Mouse (Mus musculus): Measurements from ENCODE around the gene Itgb5. TPM values are rescaled to one million over a fixed set of nuclear protein-coding genes. Genes with fewer than 3 reads are reported as not detected.

The Itgb5 gene
- total and polyA plus RNA-seq, 3 experiments, result 0.85 to 20.1 (median 1.8) TPM

DNA sequence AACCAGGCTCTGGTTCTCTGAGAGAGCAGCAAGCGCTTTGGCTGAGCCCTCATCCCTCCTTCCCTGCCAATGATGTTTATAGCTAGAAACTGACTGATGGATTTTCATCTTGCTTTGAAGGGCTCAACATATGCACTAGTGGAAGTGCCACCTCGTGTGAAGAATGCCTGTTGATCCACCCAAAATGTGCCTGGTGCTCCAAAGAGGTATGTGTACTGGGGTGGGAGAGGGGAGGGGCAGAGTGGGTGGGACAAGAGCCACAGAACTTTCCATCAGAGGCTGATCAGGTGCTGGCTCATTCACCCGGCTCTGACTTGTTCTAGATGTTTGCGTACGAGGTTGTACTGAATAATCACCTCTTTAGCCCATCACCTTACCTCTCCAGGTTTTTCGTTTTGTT is 15.4 kb downstream of the Itgb5 start:
- no peak overlapping the region for H3K9ac ChIP-seq (ENCODE audit: insufficient read depth, low read depth)
- in situ Hi-C loops (cut with MboI; ENCODE audit: low pct_ligation_motif_present, low pct_unique_long_range_greater_than_20kb, low sequenced_read_pairs), result no loop called here
- no peak overlapping the region for H3K4me3 ChIP-seq (replicated peaks in 1 of 3; ENCODE audit: low read depth in 2 of 3, low read length in 2 of 3, poor library complexity in 1 of 3)
- H3K79me2 ChIP-seq (replicated peaks; ENCODE audit: control insufficient read depth, extremely low read depth, insufficient read depth, poor library complexity, severe bottlenecking), result no peaks in the 10 kb centered on the region
- H3K9me3 ChIP-seq (replicated peaks; ENCODE audit: low read length), result no peaks in the 10 kb centered on the region
- peaks cover 2% of the 10 kb centered on the region for H3K27me3 ChIP-seq (replicated peaks)
- TF ChIP-seq IRF4 (IDR thresholded peaks at IDR 0.05; ENCODE audit: low read depth, low read length) (no peak), ELF1 (IDR thresholded peaks at IDR 0.05; ENCODE audit: low read depth, low read length) (no peak), TBP (conservative IDR thresholded peaks at IDR 0.05; ENCODE audit: low read depth, low read length) (no peak), PAX5 (IDR thresholded peaks at IDR 0.05; ENCODE audit: low read length) (no peak), ZNF384 (IDR thresholded peaks at IDR 0.05; ENCODE audit: low read depth, low read length) (no peak), MYC (IDR thresholded peaks at IDR 0.05; ENCODE audit: low read depth, low read length) (no peak), ZKSCAN1 (IDR thresholded peaks at IDR 0.05; ENCODE audit: borderline replicate concordance, low read depth, low read length) (no peak), BHLHE40 (IDR thresholded peaks at IDR 0.05; ENCODE audit: low read depth, low read length) (no peak), ZC3H11A (IDR thresholded peaks at IDR 0.05; ENCODE audit: low read depth, low read length) (no peak), ETS1 (conservative IDR thresholded peaks at IDR 0.05; ENCODE audit: low read depth, low read length) (no peak), MAFK (IDR thresholded peaks at IDR 0.05; ENCODE audit: insufficient replicate concordance, low read length) (no peak), MXI1 (IDR thresholded peaks at IDR 0.05; ENCODE audit: low read depth, low read length) (no peak), E2F4 (IDR thresholded peaks at IDR 0.05; ENCODE audit: insufficient replicate concordance, low read depth, low read length) (no peak), SMC3 (IDR thresholded peaks at IDR 0.05; ENCODE audit: low read depth, low read length) (no peak), USF1 (IDR thresholded peaks at IDR 0.05; ENCODE audit: low read depth, low read length) (no peak)
- no peak for DNase-seq (ENCODE audit: extremely low read depth)
- dilution Hi-C loops (cut with MboI; ENCODE audit: extremely low pct_ligation_motif_present, extremely low pct_unique_long_range_greater_than_20kb, low sequenced_read_pairs), result no loop called here
- no peaks in the 10 kb centered on the region for H3K36me3 ChIP-seq (replicated peaks in 1 of 2; ENCODE audit: control insufficient read depth in 1 of 2, insufficient read depth in 1 of 2, low read length in 1 of 2)
- no peaks in the 10 kb centered on the region for H3K4me1 ChIP-seq (ENCODE audit: control insufficient read depth in 1 of 2, insufficient read depth in 2 of 2)
- H3K27ac ChIP-seq (ENCODE audit: insufficient read depth, low read depth), result no peak overlapping the region
- H3K4me2 ChIP-seq (ENCODE audit: insufficient read depth, low read depth, poor library complexity, severe bottlenecking), result no peak overlapping the region

DNA sequence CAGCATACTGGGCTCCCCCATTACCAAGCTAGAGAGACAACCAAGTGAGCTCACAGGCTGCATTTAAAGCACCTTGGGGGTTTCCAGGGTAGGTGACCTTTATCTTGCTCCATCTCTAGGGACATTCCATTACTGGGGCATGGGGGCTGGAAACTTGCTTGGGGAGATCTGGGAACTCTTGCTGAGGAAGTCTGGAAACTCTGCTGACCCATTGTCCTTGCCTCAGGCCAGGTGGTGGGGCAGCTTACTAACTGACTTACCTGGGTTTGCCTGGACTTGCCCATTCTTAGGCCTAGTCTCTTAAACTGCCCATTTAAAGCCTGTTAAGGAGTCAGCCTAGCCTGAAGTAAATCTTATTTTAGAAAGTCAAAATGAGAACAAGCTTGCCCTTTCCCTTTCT is 23.8 kb downstream of the Itgb5 start:
- in situ Hi-C loops (cut with MboI; ENCODE audit: low pct_ligation_motif_present, low pct_unique_long_range_greater_than_20kb, low sequenced_read_pairs), result no loop called here
- no peaks in the 10 kb centered on the region for H3K27me3 ChIP-seq (replicated peaks)
- dilution Hi-C loops (cut with MboI; ENCODE audit: extremely low pct_ligation_motif_present, extremely low pct_unique_long_range_greater_than_20kb, low sequenced_read_pairs), result no loop called here
- H3K9me3 ChIP-seq (replicated peaks; ENCODE audit: low read length), result no peaks in the 10 kb centered on the region
- H3K4me1 ChIP-seq (ENCODE audit: control insufficient read depth in 1 of 2, insufficient read depth in 2 of 2), result peaks cover 4 to 15% of the 10 kb centered on the region in 2 experiments; a peak in 3 of 4 replicates
- TF ChIP-seq POLR2A (IDR thresholded peaks at IDR 0.05; ENCODE audit: low read depth, low read length) (no peak), TCF12 (IDR thresholded peaks at IDR 0.05; ENCODE audit: low read depth, low read length) (peak; percentile 21; the same call in 1 of the 2 replicates)
- no peak for DNase-seq (ENCODE audit: extremely low read depth)
- no peak overlapping the region for H3K27ac ChIP-seq (ENCODE audit: insufficient read depth, low read depth)
- H3K9ac ChIP-seq (ENCODE audit: insufficient read depth, low read depth), result no peak overlapping the region
- no peak overlapping the region for H3K4me3 ChIP-seq (replicated peaks in 1 of 3; ENCODE audit: low read depth in 2 of 3, low read length in 2 of 3, poor library complexity in 1 of 3)
- no peaks in the 10 kb centered on the region for H3K36me3 ChIP-seq (replicated peaks in 1 of 2; ENCODE audit: control insufficient read depth in 1 of 2, insufficient read depth in 1 of 2, low read length in 1 of 2)
- no peak overlapping the region for H3K4me2 ChIP-seq (ENCODE audit: insufficient read depth, low read depth, poor library complexity, severe bottlenecking)
- no peaks in the 10 kb centered on the region for H3K79me2 ChIP-seq (replicated peaks; ENCODE audit: control insufficient read depth, extremely low read depth, insufficient read depth, poor library complexity, severe bottlenecking)

Data from CH12.LX (cell line).